Mouse (Mus musculus): ENCODE data around the gene Platr17. TPM values are rescaled to one million over a fixed set of nuclear protein-coding genes. Genes with fewer than 3 reads are reported as not detected.
"Not testable (repeated sequence)": the region's sequence is repeated elsewhere in the genome, so short reads cannot be mapped to it uniquely, and the experiment has no call there.

The Platr17 gene
- polyA plus RNA-seq, 1 experiment from 2014 or later: 0.20 TPM

- H3K36me3 ChIP-seq: peaks cover 74% of the 10 kb centered on the region
- DNase-seq (ENCODE audit: low spot score): no peak
- no peak overlapping the region for H3K27ac ChIP-seq
- peaks cover 24% of the 10 kb centered on the region for H3K4me1 ChIP-seq
- H3K4me3 ChIP-seq: peak overlapping the region; percentile 90
- H3K9me3 ChIP-seq (replicated peaks): no peaks in the 10 kb centered on the region
- no peaks in the 10 kb centered on the region for H3K27me3 ChIP-seq (ENCODE audit: low read depth, poor library complexity, severe bottlenecking)
- WGBS: 60% methylated on average over 19 of the region's 19 CpGs
Observed at GRCm38 (mm10) chr17:33941381-33941780, 36.4 kb downstream of the Platr17 start.

GRCm38 (mm10) chr17:33943454-33943853 is 38.5 kb downstream of the Platr17 start:
- 96% methylated on average over 15 of the region's 15 CpGs for WGBS
- H3K9me3 ChIP-seq (replicated peaks): no peaks in the 10 kb centered on the region
- no peak overlapping the region for H3K4me3 ChIP-seq
- no peaks in the 10 kb centered on the region for H3K27me3 ChIP-seq (ENCODE audit: low read depth, poor library complexity, severe bottlenecking)
- peaks cover 24% of the 10 kb centered on the region for H3K4me1 ChIP-seq
- no peak for DNase-seq (ENCODE audit: low spot score)
- peaks cover 75% of the 10 kb centered on the region for H3K36me3 ChIP-seq
- no peak overlapping the region for H3K27ac ChIP-seq

GRCm38 (mm10) chr17:33947430-33948089 is 42.6 kb downstream of the Platr17 start:
- WGBS: 97% methylated on average over 10 of the region's 10 CpGs

GRCm38 (mm10) chr17:33948090-33948904 is 43.4 kb downstream of the Platr17 start:
- Histone ChIP-seq H3K4me3 (no peak overlapping the region), H3K9me3 (replicated peaks) (no peaks in the 10 kb centered on the region), H3K4me1 (peaks cover 37% of the 10 kb centered on the region), H3K27me3 (ENCODE audit: low read depth, poor library complexity, severe bottlenecking) (no peaks in the 10 kb centered on the region), H3K27ac (no peak overlapping the region), H3K36me3 (peaks cover 96% of the 10 kb centered on the region)
- 87% methylated on average over 22 of the region's 22 CpGs for WGBS
- no peak for DNase-seq (ENCODE audit: low spot score)

More at GRCm38 (mm10) chr17:33947430-33948089, 42.6 kb downstream of the Platr17 start:
- Histone ChIP-seq H3K4me1 (peaks cover 30% of the 10 kb centered on the region), H3K4me3 (no peak overlapping the region), H3K36me3 (peaks cover 96% of the 10 kb centered on the region), H3K27ac (no peak overlapping the region), H3K27me3 (ENCODE audit: low read depth, poor library complexity, severe bottlenecking) (no peaks in the 10 kb centered on the region), H3K9me3 (replicated peaks) (no peaks in the 10 kb centered on the region)
- DNase-seq (ENCODE audit: low spot score): no peak

GRCm38 (mm10) chr17:33948905-33949537 is 44.1 kb downstream of the Platr17 start:
- Histone ChIP-seq H3K9me3 (replicated peaks) (no peaks in the 10 kb centered on the region), H3K36me3 (peaks cover 97% of the 10 kb centered on the region), H3K27ac (no peak overlapping the region), H3K4me1 (peaks cover 44% of the 10 kb centered on the region), H3K27me3 (ENCODE audit: low read depth, poor library complexity, severe bottlenecking) (no peaks in the 10 kb centered on the region), H3K4me3 (no peak overlapping the region)
- WGBS: 92% methylated on average over 19 of the region's 19 CpGs
- no peak for DNase-seq (ENCODE audit: low spot score)

GRCm38 (mm10) chr17:33950131-33950625 is 45.2 kb downstream of the Platr17 start:
- peak overlapping the region; percentile 88; the same call in 1 of the 2 replicates for H3K27ac ChIP-seq
- H3K4me1 ChIP-seq: peaks cover 51% of the 10 kb centered on the region

GRCm38 (mm10) chr17:33951021-33951946 is 46.3 kb downstream of the Platr17 start, which contains the start of gene B3galt4:
Gene B3galt4 (minus strand): TSS chr17:33951488.
- Histone ChIP-seq H3K9me3 (replicated peaks) (no peaks in the 10 kb centered on the region), H3K4me1 (peaks cover 53% of the 10 kb centered on the region), H3K27me3 (ENCODE audit: low read depth, poor library complexity, severe bottlenecking) (no peaks in the 10 kb centered on the region), H3K27ac (peak within 1 kb of the TSS; percentile 88), H3K36me3 (peaks cover 82% of the 10 kb centered on the region), H3K4me3 (peak within 1 kb of the TSS; percentile 99)
- WGBS: 1% methylated on average over 45 of the region's 45 CpGs
- DNase-seq (ENCODE audit: low spot score): peak; percentile 92

More at GRCm38 (mm10) chr17:33950131-33950625, 45.2 kb downstream of the Platr17 start:
- no peaks in the 10 kb centered on the region for H3K27me3 ChIP-seq (ENCODE audit: low read depth, poor library complexity, severe bottlenecking)
- DNase-seq (ENCODE audit: low spot score): no peak
- WGBS: 76% methylated on average over 10 of the region's 10 CpGs
- H3K4me3 ChIP-seq: peak overlapping the region; percentile 99
- peaks cover 93% of the 10 kb centered on the region for H3K36me3 ChIP-seq
- H3K9me3 ChIP-seq (replicated peaks): no peaks in the 10 kb centered on the region

- WGBS: 80% methylated on average over 13 of the region's 13 CpGs
- peaks cover 59% of the 10 kb centered on the region for H3K4me1 ChIP-seq
- peaks cover 76% of the 10 kb centered on the region for H3K36me3 ChIP-seq
- H3K4me3 ChIP-seq: peak overlapping the region; percentile 99
- H3K27ac ChIP-seq; DNase-seq (ENCODE audit: low spot score); H3K27me3 ChIP-seq (ENCODE audit: low read depth, poor library complexity, severe bottlenecking); H3K9me3 ChIP-seq (replicated peaks): not testable (repeated sequence)
Observed at GRCm38 (mm10) chr17:33952015-33952414, 47.1 kb downstream of the Platr17 start.

- H3K27ac ChIP-seq: no peak overlapping the region
- H3K9me3 ChIP-seq (replicated peaks): no peaks in the 10 kb centered on the region
- H3K4me1 ChIP-seq: peaks cover 66% of the 10 kb centered on the region
- H3K27me3 ChIP-seq (ENCODE audit: low read depth, poor library complexity, severe bottlenecking): no peaks in the 10 kb centered on the region
- peaks cover 69% of the 10 kb centered on the region for H3K36me3 ChIP-seq
- H3K4me3 ChIP-seq: peak overlapping the region; percentile 99
- no peak for DNase-seq (ENCODE audit: low spot score)
- WGBS: 84% methylated on average over 4 of the region's 4 CpGs
Observed at GRCm38 (mm10) chr17:33952879-33953278, 47.9 kb downstream of the Platr17 start.

- peaks cover 69% of the 10 kb centered on the region for H3K36me3 ChIP-seq
- H3K27me3 ChIP-seq (ENCODE audit: low read depth, poor library complexity, severe bottlenecking): no peaks in the 10 kb centered on the region
- WGBS: 77% methylated on average over 3 of the region's 3 CpGs
- H3K4me1 ChIP-seq: peaks cover 66% of the 10 kb centered on the region
- H3K9me3 ChIP-seq (replicated peaks): no peaks in the 10 kb centered on the region
- H3K4me3 ChIP-seq: peak overlapping the region; percentile 99
- no peak overlapping the region for H3K27ac ChIP-seq
- no peak for DNase-seq (ENCODE audit: low spot score)
Observed at GRCm38 (mm10) chr17:33953310-33953709, 48.4 kb downstream of the Platr17 start.

GRCm38 (mm10) chr17:33953961-33954565 is 49.1 kb downstream of the Platr17 start:
- 46% methylated on average over 5 of the region's 5 CpGs for WGBS
- Histone ChIP-seq H3K4me3 (peak overlapping the region; percentile 99), H3K4me1 (peaks cover 66% of the 10 kb centered on the region), H3K27me3 (ENCODE audit: low read depth, poor library complexity, severe bottlenecking) (no peaks in the 10 kb centered on the region), H3K36me3 (peaks cover 69% of the 10 kb centered on the region), H3K27ac (peak overlapping the region; percentile 98), H3K9me3 (replicated peaks) (no peaks in the 10 kb centered on the region)
- no peak for DNase-seq (ENCODE audit: low spot score)
